Comparison of ENCODE assay signal across 9 mouse cellular contexts in genomic region chr16:33739802-33740201, GRCm38 (mm10). TPM values are rescaled to one million over a fixed set of nuclear protein-coding genes. Genes with fewer than 3 reads are reported as not detected.
DNase-seq lines count a peak whose midpoint lies in the region; ATAC-seq and TF ChIP-seq lines count a peak whose summit lies in the region.
"Had no signal": no experiment of that assay in that cellular context is flagged by ENCODE, and none has a peak within 500 bp of the region (broad histone marks: within the 10 kb centered on the region; RNA-seq: fewer than 3 reads in every experiment).

No protein-coding gene starts in this region.

- WGBS in intestine, embryonic 15.5 days: 67% methylated on average over 3 of the region's 3 CpGs
- 67% methylated on average over 3 of the region's 3 CpGs for WGBS in midbrain, embryonic 15.5 days

- no peaks in the 10 kb centered on the region for H3K4me1 ChIP-seq in testis, adult 2 months (ENCODE audit: control insufficient read depth, insufficient read depth, low read length)
- H3K4me1 ChIP-seq in intestine, embryonic 15.5 days (replicated peaks): peaks cover 5% of the 10 kb centered on the region; the same call in 1 of the 2 replicates
- H3K4me1 ChIP-seq in midbrain, embryonic 15.5 days: peaks cover 40% of the 10 kb centered on the region

- H3K36me3 ChIP-seq in testis, adult 2 months (ENCODE audit: control insufficient read depth, insufficient read depth, low read length): no peaks in the 10 kb centered on the region
- no peaks in the 10 kb centered on the region for H3K36me3 ChIP-seq in intestine, embryonic 15.5 days
- no peaks in the 10 kb centered on the region for H3K36me3 ChIP-seq in midbrain, embryonic 15.5 days (replicated peaks)
- peaks cover 10% of the 10 kb centered on the region for H3K36me3 ChIP-seq in splenic B cell, adult 2 months (ENCODE audit: control insufficient read depth, insufficient read depth, low read length, poor library complexity, severe bottlenecking)

- no peak overlapping the region for H3K27ac ChIP-seq in testis, adult 2 months (ENCODE audit: control insufficient read depth, insufficient read depth, low read depth, low read length)
- H3K27ac ChIP-seq in intestine, embryonic 15.5 days: no peak overlapping the region
- no peak overlapping the region for H3K27ac ChIP-seq in midbrain, embryonic 15.5 days

- intact Hi-C loops in left cerebral cortex, postnatal 25 days (cut with DNase I): loop anchor here (2.0 to 5.0 kb wide), 4 partner anchors 55 to 433 kb away; partner anchors contain the start of genes Heg1 and Zfp148

- H3K9me3 ChIP-seq in intestine, embryonic 15.5 days: no peaks in the 10 kb centered on the region
- H3K9me3 ChIP-seq in midbrain, embryonic 15.5 days: no peaks in the 10 kb centered on the region

- no peaks in the 10 kb centered on the region for H3K27me3 ChIP-seq in testis, adult 2 months (ENCODE audit: control insufficient read depth, insufficient read depth, low read length)
- no peaks in the 10 kb centered on the region for H3K27me3 ChIP-seq in intestine, embryonic 15.5 days (replicated peaks)
- no peaks in the 10 kb centered on the region for H3K27me3 ChIP-seq in midbrain, embryonic 15.5 days (replicated peaks)
- no peaks in the 10 kb centered on the region for H3K27me3 ChIP-seq in splenic B cell, adult 2 months (ENCODE audit: control insufficient read depth, insufficient read depth, low read length, poor library complexity, severe bottlenecking)

- peak; percentile 41; the same call in 1 of the 2 replicates for TF ChIP-seq CTCF in testis, adult 2 months (IDR thresholded peaks at IDR 0.05; ENCODE audit: control insufficient read depth, insufficient read depth, insufficient replicate concordance, low read depth, low read length)

- H3K4me3 ChIP-seq in testis, adult 2 months (ENCODE audit: control insufficient read depth, low read depth, low read length): no peak overlapping the region
- no peak overlapping the region for H3K4me3 ChIP-seq in intestine, embryonic 15.5 days (replicated peaks)
- H3K4me3 ChIP-seq in midbrain, embryonic 15.5 days: no peak overlapping the region

- no peak for DNase-seq in testis, postnatal 14 days (ENCODE audit: low spot score)
- DNase-seq in cerebellum, postnatal 10 days: peak; percentile 82 to 89
- peak; percentile 57 to 60 for DNase-seq in frontal cortex, postnatal 14 days (ENCODE audit: low spot score in 2 of 2)
- peak; percentile 70 to 91 for DNase-seq in left cerebral cortex, postnatal 25 days (ENCODE audit: low spot score in 2 of 2)
- DNase-seq in splenic B cell, adult 2 months (ENCODE audit: low read depth, low spot score): peak; percentile 80

- no peak for TF ChIP-seq POLR2A in testis, adult 2 months (IDR thresholded peaks at IDR 0.05; ENCODE audit: control insufficient read depth, low read depth, low read length)

- H3K4me2 ChIP-seq in intestine, embryonic 15.5 days (replicated peaks): no peak overlapping the region
- no peak overlapping the region for H3K4me2 ChIP-seq in midbrain, embryonic 15.5 days

- ATAC-seq in intestine, embryonic 15.5 days: 0 out of 2 replicates have a peak, but pooled peaks have one; percentile 57
- ATAC-seq in midbrain, embryonic 15.5 days (replicated peaks): peak; percentile 61

- no peak overlapping the region for H3K9ac ChIP-seq in intestine, embryonic 15.5 days
- no peak overlapping the region for H3K9ac ChIP-seq in midbrain, embryonic 15.5 days

RNA-seq across cellular contexts. Expression of gene Muc13, which starts 54.0 kb away (rescaled TPM):
- 0.25 and 0.32 TPM in 2 replicates for polyA plus RNA-seq in testis, adult 2 months (2012; rRNA removed)
- 209 and 261 TPM in 2 replicates for polyA plus RNA-seq in intestine, embryonic 15.5 days (2015; fragmentation: Nextera tagmentation; extraction: Ambion mirVana)
- total RNA-seq in left cerebral cortex, postnatal 25 days (2021): under 1 TPM in 1 of 2 experiments, not detected in 1; 0.16 TPM
- polyA plus RNA-seq in midbrain, embryonic 15.5 days (2015; fragmentation: Nextera tagmentation; extraction: Ambion mirVana): 0.08 TPM in 1 of 2 replicates, not detected in the other
- total RNA-seq: adrenal gland, adult 18-20 months had no signal

RNA-seq across cellular contexts. Expression of gene Heg1, which starts 55.6 kb away (rescaled TPM):
- 11.9 and 12.9 TPM in 2 replicates for polyA plus RNA-seq in testis, adult 2 months (2012; rRNA removed)
- polyA plus RNA-seq in intestine, embryonic 15.5 days (2015; fragmentation: Nextera tagmentation; extraction: Ambion mirVana): 21.2 and 21.4 TPM in 2 replicates
- total RNA-seq in left cerebral cortex, postnatal 25 days (2021): 10 to 100 TPM; 29.9 to 35.4 TPM
- 14.2 and 14.5 TPM in 2 replicates for polyA plus RNA-seq in midbrain, embryonic 15.5 days (2015; fragmentation: Nextera tagmentation; extraction: Ambion mirVana)

Comparison
In these comparisons a context has a peak if more than half of its experiments do, and no peak if none do; other contexts are left out.
1. RNA of gene Muc13, which starts 54.0 kb away (polyA plus RNA-seq): 209 to 261 TPM in intestine, embryonic 15.5 days; 0.25 to 0.32 TPM in testis, adult 2 months and 0.08 TPM in midbrain, embryonic 15.5 days; every median in the first group is over 100 times any median in the second.